In genomic region chr5:122884594-122885348, GRCm38 (mm10) we compare ENCODE assay signal across 22 mouse cellular contexts. TPM values are rescaled to one million over a fixed set of nuclear protein-coding genes. Genes with fewer than 3 reads are reported as not detected.
A peak's percentile ranks its signal among the peaks of the same experiment; 100 is the strongest.
DNase-seq lines count a peak whose midpoint lies in the region; ATAC-seq and TF ChIP-seq lines count a peak whose summit lies in the region.
"Had no signal": no experiment of that assay in that cellular context is flagged by ENCODE, and none has a peak within 500 bp of the region (broad histone marks: within the 10 kb centered on the region; RNA-seq: fewer than 3 reads in every experiment).

No protein-coding gene starts in this region.

- dilution Hi-C loops in CH12.LX (cut with MboI; ENCODE audit: extremely low pct_ligation_motif_present, extremely low pct_unique_long_range_greater_than_20kb, low sequenced_read_pairs) = no loop called here

- no peak for TF ChIP-seq EP300 in CH12.LX (IDR thresholded peaks at IDR 0.05; ENCODE audit: low read length)

- H3K27me3 ChIP-seq in kidney, embryonic 15.5 days = no peaks in the 10 kb centered on the region
- H3K27me3 ChIP-seq in CH12.LX (replicated peaks) = no peaks in the 10 kb centered on the region
- no peaks in the 10 kb centered on the region for H3K27me3 ChIP-seq in stomach, embryonic 16.5 days (ENCODE audit: control insufficient read depth, insufficient read depth, low read length)
- H3K27me3 ChIP-seq in forebrain, embryonic 15.5 days = no peaks in the 10 kb centered on the region
- H3K27me3 ChIP-seq: heart, embryonic 12.5 days; hindbrain, embryonic 12.5 days; midbrain, embryonic 15.5 days; neural tube, embryonic 13.5 days had no signal

- intact Hi-C loops in left cerebral cortex, postnatal 14 days (cut with DNase I) = loop anchor here (1.0 to 5.0 kb wide), 2 partner anchors 17 to 62 kb away; partner anchors contain the start of gene Anapc5

- no peak for TF ChIP-seq POLR2A in CH12.LX (IDR thresholded peaks at IDR 0.05; ENCODE audit: low read depth, low read length)

- H3K9ac ChIP-seq in kidney, embryonic 15.5 days = no peak overlapping the region
- H3K9ac ChIP-seq in CH12.LX (ENCODE audit: insufficient read depth, low read depth) = peak overlapping the region; percentile 45
- H3K9ac ChIP-seq in stomach, embryonic 16.5 days (ENCODE audit: low read length) = no peak overlapping the region
- no peak overlapping the region for H3K9ac ChIP-seq in forebrain, embryonic 15.5 days (replicated peaks)
- H3K9ac ChIP-seq: heart, embryonic 12.5 days; hindbrain, embryonic 12.5 days; midbrain, embryonic 15.5 days; neural tube, embryonic 13.5 days had no signal

- H3K4me2 ChIP-seq in kidney, embryonic 15.5 days = no peak overlapping the region
- H3K4me2 ChIP-seq in CH12.LX (ENCODE audit: insufficient read depth, low read depth, poor library complexity, severe bottlenecking) = peak overlapping the region; percentile 48; the same call in 1 of the 2 replicates
- H3K4me2 ChIP-seq in stomach, embryonic 16.5 days (ENCODE audit: low read depth, low read length) = no peak overlapping the region
- H3K4me2 ChIP-seq in forebrain, embryonic 15.5 days (replicated peaks) = no peak overlapping the region
- H3K4me2 ChIP-seq: heart, embryonic 12.5 days; hindbrain, embryonic 12.5 days; midbrain, embryonic 15.5 days; neural tube, embryonic 13.5 days had no signal

- TF ChIP-seq CTCF in CH12.LX (conservative IDR thresholded peaks at IDR 0.05 in 1 of 2, IDR thresholded peaks at IDR 0.05 in 1 of 2; ENCODE audit: low read depth in 2 of 2, low read length in 2 of 2) = no peak

- WGBS in kidney, embryonic 15.5 days = 45% methylated on average over 7 of the region's 7 CpGs
- 57% methylated on average over 7 of the region's 7 CpGs for WGBS in stomach, embryonic 16.5 days
- WGBS in forebrain, embryonic 15.5 days = 86% methylated on average over 7 of the region's 7 CpGs

- H3K36me3 ChIP-seq in kidney, embryonic 15.5 days = peaks cover 40% of the 10 kb centered on the region
- H3K36me3 ChIP-seq in CH12.LX (replicated peaks in 1 of 2; ENCODE audit: control insufficient read depth in 1 of 2, insufficient read depth in 1 of 2, low read length in 1 of 2) = peaks cover 36 to 78% of the 10 kb centered on the region in 2 experiments
- 0 out of 2 replicates have a peak, but pooled peaks cover 3% of the 10 kb centered on the region for H3K36me3 ChIP-seq in stomach, embryonic 16.5 days (ENCODE audit: control insufficient read depth, insufficient read depth, low read length)
- peaks cover 19% of the 10 kb centered on the region for H3K36me3 ChIP-seq in forebrain, embryonic 15.5 days

- no peak overlapping the region for H3K4me3 ChIP-seq in kidney, embryonic 15.5 days (replicated peaks)
- no peak overlapping the region for H3K4me3 ChIP-seq in CH12.LX (replicated peaks in 1 of 3; ENCODE audit: low read depth in 2 of 3, low read length in 2 of 3, poor library complexity in 1 of 3)
- H3K4me3 ChIP-seq in stomach, embryonic 16.5 days (replicated peaks; ENCODE audit: low read length) = no peak overlapping the region
- H3K4me3 ChIP-seq in forebrain, embryonic 15.5 days = no peak overlapping the region
- H3K4me3 ChIP-seq: embryonic facial prominence, embryonic 10.5 days; forebrain, embryonic 10.5 days; gastrocnemius, adult 2 months; heart, embryonic 12.5 days; hindbrain, embryonic 12.5 days; limb, embryonic 10.5 days; midbrain, embryonic 15.5 days; neural tube, embryonic 13.5 days had no signal

- in situ Hi-C loops in CH12.LX (cut with MboI; ENCODE audit: low pct_ligation_motif_present, low pct_unique_long_range_greater_than_20kb, low sequenced_read_pairs) = no loop called here

- no peaks in the 10 kb centered on the region for H3K9me3 ChIP-seq in kidney, embryonic 15.5 days (replicated peaks)
- H3K9me3 ChIP-seq in CH12.LX (replicated peaks; ENCODE audit: low read length) = no peaks in the 10 kb centered on the region
- no peaks in the 10 kb centered on the region for H3K9me3 ChIP-seq in stomach, embryonic 16.5 days (replicated peaks; ENCODE audit: control insufficient read depth, low read length)
- no peaks in the 10 kb centered on the region for H3K9me3 ChIP-seq in forebrain, embryonic 15.5 days
- H3K9me3 ChIP-seq: embryonic facial prominence, embryonic 10.5 days; forebrain, embryonic 10.5 days; heart, embryonic 12.5 days; hindbrain, embryonic 12.5 days; limb, embryonic 10.5 days; midbrain, embryonic 15.5 days; neural tube, embryonic 13.5 days had no signal

- H3K4me1 ChIP-seq in kidney, embryonic 15.5 days = peaks cover 64% of the 10 kb centered on the region
- H3K4me1 ChIP-seq in CH12.LX (ENCODE audit: control insufficient read depth in 1 of 2, insufficient read depth in 2 of 2) = peaks cover 41 to 96% of the 10 kb centered on the region in 2 experiments
- peaks cover 10% of the 10 kb centered on the region for H3K4me1 ChIP-seq in stomach, embryonic 16.5 days (ENCODE audit: control insufficient read depth, insufficient read depth, low read length)
- peaks cover 24% of the 10 kb centered on the region for H3K4me1 ChIP-seq in forebrain, embryonic 15.5 days

- 0 out of 2 replicates have a peak overlapping the region, but pooled peaks have one; percentile 27 for H3K27ac ChIP-seq in kidney, embryonic 15.5 days
- peak overlapping the region; percentile 75 for H3K27ac ChIP-seq in CH12.LX (ENCODE audit: insufficient read depth, low read depth)
- peak overlapping the region; percentile 85 for H3K27ac ChIP-seq in stomach, embryonic 16.5 days (ENCODE audit: low read length)
- H3K27ac ChIP-seq in forebrain, embryonic 15.5 days (replicated peaks) = no peak overlapping the region
- H3K27ac ChIP-seq: embryonic facial prominence, embryonic 10.5 days; forebrain, embryonic 10.5 days; gastrocnemius, adult 2 months; hindbrain, embryonic 12.5 days; limb, embryonic 10.5 days; midbrain, embryonic 15.5 days; neural tube, embryonic 13.5 days had no signal

- peaks cover 86% of the 10 kb centered on the region for H3K79me2 ChIP-seq in CH12.LX (replicated peaks; ENCODE audit: control insufficient read depth, extremely low read depth, insufficient read depth, poor library complexity, severe bottlenecking)

- DNase-seq in kidney, postnatal 14 days = no peak
- DNase-seq in CH12.LX (ENCODE audit: extremely low read depth) = no peak
- DNase-seq in fat pad, adult 2 months (ENCODE audit: extremely low read depth, low read depth, low spot score) = peak; percentile 99
- no peak for DNase-seq in left cerebral cortex, postnatal 14 days (ENCODE audit: low spot score in 2 of 2)
- DNase-seq: adrenal gland, postnatal 25 days; cerebellum, postnatal 10 days; gastrocnemius, adult 2 months; liver; lung, postnatal 4 days; right cerebral cortex, adult 18-20 months; right cerebral cortex, postnatal 4 days had no signal

- ATAC-seq in kidney, embryonic 15.5 days (replicated peaks; ENCODE audit: low FRiP score) = no peak
- ATAC-seq in stomach, embryonic 16.5 days (ENCODE audit: insufficient read depth, low FRiP score) = peak; percentile 82; the same call in 1 of the 2 replicates
- no peak for ATAC-seq in forebrain, embryonic 15.5 days (replicated peaks)
- ATAC-seq: CD4-positive, CD25-positive, alpha-beta regulatory T cell, adult 4 months; midbrain, embryonic 15.5 days had no signal

- TF ChIP-seq RAD21 in CH12.LX (IDR thresholded peaks at IDR 0.05; ENCODE audit: low read depth, low read length) = no peak

TF ChIP-seq in CH12.LX, 34 proteins besides CTCF, POLR2A, EP300 and RAD21:
- TF ChIP-seq SMC3 (IDR thresholded peaks at IDR 0.05; ENCODE audit: low read depth, low read length) (no peak), UBTF (IDR thresholded peaks at IDR 0.05; ENCODE audit: low read depth, low read length) (no peak), SIN3A (IDR thresholded peaks at IDR 0.05; ENCODE audit: low read length) (no peak), MAZ (IDR thresholded peaks at IDR 0.05; ENCODE audit: low read depth, low read length) (no peak), ZMIZ1 (IDR thresholded peaks at IDR 0.05; ENCODE audit: low read depth, low read length) (no peak; the same call in 1 of the 2 replicates), CHD2 (IDR thresholded peaks at IDR 0.05; ENCODE audit: low read length) (no peak), ELF1 (IDR thresholded peaks at IDR 0.05; ENCODE audit: low read depth, low read length) (no peak), TBP (conservative IDR thresholded peaks at IDR 0.05; ENCODE audit: low read depth, low read length) (no peak), MYC (IDR thresholded peaks at IDR 0.05; ENCODE audit: low read depth, low read length) (no peak), ETS1 (conservative IDR thresholded peaks at IDR 0.05; ENCODE audit: low read depth, low read length) (no peak), JUN (IDR thresholded peaks at IDR 0.05; ENCODE audit: insufficient read depth, low read depth, low read length) (no peak), USF2 (conservative IDR thresholded peaks at IDR 0.05; ENCODE audit: low read depth, low read length) (no peak), USF1 (IDR thresholded peaks at IDR 0.05; ENCODE audit: low read depth, low read length) (no peak), NELFE (IDR thresholded peaks at IDR 0.05; ENCODE audit: low read depth, low read length) (no peak), ZC3H11A (IDR thresholded peaks at IDR 0.05; ENCODE audit: low read depth, low read length) (no peak), RCOR1 (conservative IDR thresholded peaks at IDR 0.05; ENCODE audit: low read depth, low read length) (no peak), BHLHE40 (IDR thresholded peaks at IDR 0.05; ENCODE audit: low read depth, low read length) (no peak), GABPA (IDR thresholded peaks at IDR 0.05; ENCODE audit: insufficient replicate concordance, low read depth, low read length) (no peak), CHD1 (IDR thresholded peaks at IDR 0.05; ENCODE audit: low read depth, low read length) (no peak)
TF ChIP-seq in CH12.LX: peak in this region for 0.

RNA-seq across cellular contexts. Expression of gene Rnf34, which starts 34.9 kb away (rescaled TPM):
- 32.3 and 34.2 TPM in 2 replicates for polyA plus RNA-seq in kidney, embryonic 15.5 days (2015; fragmentation: Nextera tagmentation; extraction: Ambion mirVana)
- total RNA-seq in CH12.LX (2012; rRNA removed) (17.2 and 18.4 TPM in 2 replicates), CH12.LX (2014; rRNA removed) (24.1 and 24.6 TPM in 2 replicates)
- polyA plus RNA-seq in CH12.LX (2012; ENCODE audit: insufficient read length, low read depth) = 29.1 and 30.8 TPM in 2 replicates
- 30.8 and 33.6 TPM in 2 replicates for polyA plus RNA-seq in stomach, embryonic 16.5 days (2015; fragmentation: Nextera tagmentation; extraction: Ambion mirVana)
- total RNA-seq in left cerebral cortex, postnatal 14 days (2021) = 10 to 100 TPM; 44.6 to 53.8 TPM
- 50.9 and 52.9 TPM in 2 replicates for polyA plus RNA-seq in forebrain, embryonic 15.5 days (2015; fragmentation: Nextera tagmentation; extraction: Ambion mirVana)
